Mouse (Mus musculus): ENCODE results near the gene Crispld2.
A peak's percentile ranks its signal among the peaks of the same experiment; 100 is the strongest.

Crispld2 gene

DNA sequence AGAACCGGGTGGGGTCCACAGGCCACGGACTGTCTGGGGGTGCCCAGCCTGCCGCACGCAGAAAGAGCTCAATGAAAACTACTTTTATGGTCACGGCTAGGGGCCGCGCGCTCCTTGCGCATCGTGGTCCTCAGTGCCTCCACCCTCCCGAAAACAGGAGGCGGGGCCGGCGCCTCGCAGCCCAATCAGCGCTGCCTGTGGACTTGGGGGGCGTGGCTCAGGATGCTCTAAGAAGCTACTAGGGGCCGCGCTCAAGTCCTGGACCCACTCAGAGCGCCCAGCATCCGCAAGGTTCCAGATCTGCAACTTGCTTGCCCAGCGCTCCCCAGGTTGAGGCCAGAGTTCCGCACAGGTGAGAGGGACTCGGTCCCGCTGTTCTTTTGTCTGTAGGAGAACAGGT is at the start of gene Crispld2:
Gene Crispld2, plus strand, starts transcription at position 190 of the 400 bp plus-strand sequence.
- peak; percentile 72 for DNase-seq

GRCm38 (mm10) chr8:119943616-119944015 is 48.6 kb upstream of the Crispld2 start:
- DNase-seq, result no peak

GRCm38 (mm10) chr8:119944096-119944811 is 48.0 kb upstream of the Crispld2 start:
- DNase-seq, result peak; percentile 77

DNA sequence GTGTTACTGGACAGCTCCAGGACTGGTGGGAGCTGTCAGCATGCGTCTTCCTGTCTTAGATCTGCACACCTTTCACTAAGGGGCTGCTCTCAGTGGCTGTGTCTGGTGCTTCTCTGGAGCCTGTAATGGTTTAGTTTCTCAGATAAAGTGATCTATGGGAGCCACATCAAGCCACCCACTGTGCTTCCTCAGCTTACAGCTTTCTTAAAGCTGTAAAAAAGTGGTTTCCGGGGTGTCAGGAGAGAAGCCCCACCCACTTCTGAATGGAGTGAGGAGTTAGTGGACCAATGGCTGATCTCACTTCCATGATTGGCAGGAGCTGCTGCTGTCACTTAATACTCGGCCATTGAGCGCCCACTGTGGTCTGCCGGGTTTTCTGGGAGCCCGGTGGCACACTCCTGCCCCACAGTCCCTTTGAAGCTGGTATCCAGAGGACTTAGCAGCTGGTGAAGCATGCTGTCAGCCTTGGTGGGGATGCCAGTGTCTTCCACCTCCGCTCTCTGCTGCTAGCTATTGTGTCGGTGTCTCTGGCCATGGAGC is 45.8 kb upstream of the Crispld2 start:
- no peak for DNase-seq

GRCm38 (mm10) chr8:119947653-119948052 is 44.6 kb upstream of the Crispld2 start:
- DNase-seq, result no peak

GRCm38 (mm10) chr8:119948340-119948739 is 43.9 kb upstream of the Crispld2 start:
- no peak for DNase-seq

- DNase-seq, result no peak
Observed at GRCm38 (mm10) chr8:119952282-119952681, 40.0 kb upstream of the Crispld2 start.

GRCm38 (mm10) chr8:119952747-119953146 is 39.5 kb upstream of the Crispld2 start:
- no peak for DNase-seq

DNA sequence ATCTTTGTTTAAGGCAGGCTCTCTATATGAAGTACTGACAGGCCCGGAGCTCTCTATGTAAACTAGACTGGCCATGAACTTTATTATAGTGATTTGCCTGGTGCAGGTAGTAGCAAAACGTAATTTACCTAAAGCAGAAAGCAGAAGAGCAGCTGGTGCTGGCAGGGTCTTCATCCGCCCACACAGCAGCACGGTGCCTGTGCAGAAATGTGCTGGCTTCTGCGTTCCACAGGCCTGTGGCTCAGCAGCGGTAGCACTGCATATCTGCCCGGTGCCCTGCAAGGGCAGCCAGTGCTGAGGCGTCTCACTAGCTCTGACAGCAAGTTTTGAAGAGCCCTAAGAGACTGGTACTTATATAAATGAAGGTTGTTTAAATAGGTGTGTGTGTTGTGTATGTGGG is 36.9 kb upstream of the Crispld2 start:
- DNase-seq, result no peak

DNA sequence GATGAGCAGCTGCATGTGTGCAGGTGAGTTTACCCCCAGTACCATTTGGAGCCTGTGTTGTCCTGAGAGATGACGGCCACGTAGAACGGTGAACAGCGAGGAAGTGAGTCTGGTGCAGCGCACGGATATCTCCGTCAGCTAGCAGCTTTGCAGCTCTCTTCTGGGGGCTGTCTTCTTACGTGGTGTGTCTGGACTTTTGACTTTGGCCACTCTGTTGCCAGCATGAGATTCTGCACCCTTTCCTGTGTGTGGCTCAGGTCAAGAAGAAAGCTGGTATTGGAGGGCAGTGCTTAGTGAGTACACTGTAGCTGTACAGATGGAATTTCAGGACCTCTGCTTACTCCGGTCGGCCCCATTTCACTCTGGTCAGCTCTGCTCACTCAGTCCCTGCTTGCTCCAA is 34.2 kb upstream of the Crispld2 start:
- DNase-seq, result no peak

- peak; percentile 51 for DNase-seq
Observed at GRCm38 (mm10) chr8:119960531-119961104, 31.6 kb upstream of the Crispld2 start.

- no peak for DNase-seq
Observed at GRCm38 (mm10) chr8:119964859-119965258, 27.4 kb upstream of the Crispld2 start.

GRCm38 (mm10) chr8:119967435-119967834 is 24.8 kb upstream of the Crispld2 start:
- DNase-seq, result no peak

DNA sequence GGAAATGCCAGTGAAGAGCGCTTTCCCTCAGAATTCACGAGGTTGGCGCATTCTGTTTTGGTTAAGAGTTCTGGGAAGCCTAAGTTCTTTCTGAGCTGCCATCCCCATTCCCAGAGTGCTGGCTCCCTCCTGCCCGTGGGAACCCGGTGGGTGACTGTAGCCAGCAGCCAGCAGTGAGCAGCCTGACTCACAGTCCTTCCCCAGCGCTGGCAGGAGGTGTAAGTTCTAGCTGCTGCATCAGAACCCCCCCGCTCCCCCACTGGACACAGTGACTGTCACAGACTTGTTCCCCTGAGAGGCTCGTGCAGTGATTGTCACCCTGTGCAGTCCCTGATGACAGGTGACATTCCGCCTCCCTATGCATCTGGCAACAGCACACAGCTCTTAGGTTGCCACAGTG is 22.1 kb upstream of the Crispld2 start:
- DNase-seq, result no peak

DNA sequence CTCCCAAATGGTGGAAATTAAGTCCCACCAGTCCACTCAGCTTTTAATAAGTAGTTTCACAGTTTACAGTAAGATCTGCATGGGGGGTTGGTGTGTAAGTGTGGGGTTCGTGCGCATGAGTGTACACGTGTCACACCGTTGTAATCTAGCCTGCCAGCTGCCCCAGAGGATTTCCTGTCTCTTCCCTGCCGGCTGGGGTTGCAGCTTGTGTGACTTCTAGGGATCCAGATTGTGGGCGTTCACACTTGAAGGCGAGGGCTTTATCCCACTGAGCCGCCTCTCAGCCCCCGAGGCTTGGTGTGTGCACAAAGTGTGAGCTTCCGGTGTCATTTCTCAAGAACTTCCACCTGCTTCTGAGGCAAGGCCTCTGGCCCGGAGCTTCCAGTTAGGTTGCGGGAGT is 19.7 kb upstream of the Crispld2 start:
- DNase-seq, result no peak

- no peak for DNase-seq
Observed at GRCm38 (mm10) chr8:119978770-119979381, 13.4 kb upstream of the Crispld2 start.

DNA sequence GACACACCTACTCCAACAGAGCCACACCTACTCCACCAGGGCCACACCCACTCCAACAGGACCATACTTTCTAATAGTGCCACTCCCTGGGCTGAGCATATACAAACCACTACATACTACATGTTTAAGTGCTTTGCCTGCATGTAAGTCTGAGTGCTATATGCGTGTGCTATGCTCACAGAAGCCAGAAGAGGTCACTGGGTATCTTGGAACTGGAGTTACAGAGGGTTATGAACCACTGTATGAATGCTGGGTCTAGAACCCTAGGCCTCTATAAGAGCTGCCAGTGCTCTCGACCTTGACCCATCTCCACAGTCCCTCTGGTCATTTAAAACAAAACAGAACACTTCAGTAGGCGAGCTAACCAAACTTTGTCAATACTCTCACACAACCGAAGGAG is 11.0 kb upstream of the Crispld2 start:
- DNase-seq, result no peak

DNA sequence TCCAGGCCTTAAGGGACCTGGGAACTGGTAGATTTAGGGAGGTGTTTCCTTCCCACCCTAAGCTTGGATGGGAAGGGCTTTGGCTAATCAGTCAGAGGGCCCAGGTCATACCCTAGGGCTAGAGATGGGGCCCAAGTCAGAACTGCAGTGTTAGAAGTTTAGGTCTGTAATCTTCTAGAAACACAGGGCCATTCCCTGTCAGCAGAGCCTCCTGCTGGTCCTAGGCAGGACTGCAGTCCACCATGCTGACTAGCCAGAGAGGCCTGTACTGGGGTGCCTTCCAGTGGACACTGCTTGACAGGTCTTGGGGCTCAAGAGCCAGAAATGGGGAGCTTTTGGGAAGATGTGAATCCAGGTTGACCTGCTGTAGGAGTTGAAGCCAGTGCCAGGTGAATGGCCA is 8.2 kb upstream of the Crispld2 start:
- DNase-seq, result no peak

- no peak for DNase-seq
Observed at GRCm38 (mm10) chr8:119986174-119986573, 6.1 kb upstream of the Crispld2 start.

GRCm38 (mm10) chr8:119988087-119988486 is 4.2 kb upstream of the Crispld2 start:
- no peak for DNase-seq

DNA sequence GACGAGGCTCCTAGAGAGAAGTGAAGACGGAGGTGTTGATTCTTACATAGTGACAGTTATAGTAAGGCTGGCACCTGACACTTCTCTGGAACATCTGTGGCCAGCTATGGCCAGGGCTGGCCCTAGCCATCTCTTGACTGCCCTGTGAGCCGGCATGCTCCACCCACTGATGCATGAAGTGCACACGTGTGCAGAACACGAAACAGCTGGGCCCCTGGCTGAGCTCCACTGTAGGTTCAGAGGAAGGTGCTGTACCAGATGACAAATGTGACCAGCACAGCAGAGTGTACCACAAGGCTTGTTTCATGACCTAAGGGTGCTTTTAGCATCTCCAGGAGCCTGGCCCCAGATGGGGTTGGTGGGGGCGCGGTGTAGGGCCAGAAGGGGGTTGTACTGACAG is 1.9 kb downstream of the Crispld2 start:
- no peak for DNase-seq

- no peak for DNase-seq
Observed at GRCm38 (mm10) chr8:119994556-119994955, 2.3 kb downstream of the Crispld2 start.

DNA sequence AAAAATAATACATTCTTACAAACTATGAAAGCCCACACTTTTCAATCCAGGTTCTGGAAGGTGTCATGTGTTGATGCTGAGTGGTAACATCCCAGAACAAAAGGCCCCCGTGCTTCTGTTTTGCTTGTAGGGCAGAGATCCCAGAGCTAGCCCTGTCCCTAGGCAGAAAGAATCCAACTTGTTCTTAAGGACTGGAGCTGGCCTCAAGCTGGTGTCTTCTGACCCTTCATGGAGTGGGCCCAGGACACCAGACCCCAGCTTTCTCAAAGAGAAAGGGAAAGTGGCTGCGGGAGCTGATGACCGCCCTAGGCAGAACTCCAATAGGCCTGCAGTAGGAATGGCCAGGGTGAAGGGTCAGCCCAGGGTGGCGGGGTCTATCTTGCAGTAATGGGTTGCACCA is 5.0 kb downstream of the Crispld2 start:
- no peak for DNase-seq

DNA sequence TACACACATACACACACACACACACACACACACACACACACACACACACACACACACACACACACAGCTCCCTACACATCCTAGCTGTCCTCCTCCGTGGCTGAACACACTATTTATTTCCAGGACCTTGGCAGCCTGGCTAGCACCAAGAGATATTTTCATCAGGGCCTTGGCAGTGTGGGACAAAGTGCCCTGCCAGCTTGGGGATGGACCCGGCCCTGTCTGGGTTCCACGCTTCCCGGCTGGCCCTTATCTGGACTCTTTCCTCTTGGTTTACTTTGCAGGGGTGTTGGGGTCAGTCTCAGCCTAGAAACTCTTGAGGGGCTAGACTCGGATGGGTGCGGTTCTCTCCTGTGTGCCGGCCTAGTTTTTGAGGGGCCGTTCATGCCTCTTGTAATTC is 8.2 kb downstream of the Crispld2 start:
- no peak for DNase-seq

Data from right cerebral cortex, postnatal 4 days (tissue).